Mouse (Mus musculus) CD4-positive helper T cell, adult 2 months (primary cell): ENCODE data around the gene Ucp2.
"Not testable (repeated sequence)": the region's sequence is repeated elsewhere in the genome, so short reads cannot be mapped to it uniquely, and the experiment has no call there.

Experiments
- DNase-seq: peaks from one replicate; pipeline ENCODE4 v3.0.0-alpha.2; 2012; ENCODE audit warnings: low read depth, missing footprints, low spot score

Ucp2 gene

GRCm38 (mm10) chr7:100479823-100480164, 13.3 kb upstream of the Ucp2 start:
- no peak for DNase-seq

DNA sequence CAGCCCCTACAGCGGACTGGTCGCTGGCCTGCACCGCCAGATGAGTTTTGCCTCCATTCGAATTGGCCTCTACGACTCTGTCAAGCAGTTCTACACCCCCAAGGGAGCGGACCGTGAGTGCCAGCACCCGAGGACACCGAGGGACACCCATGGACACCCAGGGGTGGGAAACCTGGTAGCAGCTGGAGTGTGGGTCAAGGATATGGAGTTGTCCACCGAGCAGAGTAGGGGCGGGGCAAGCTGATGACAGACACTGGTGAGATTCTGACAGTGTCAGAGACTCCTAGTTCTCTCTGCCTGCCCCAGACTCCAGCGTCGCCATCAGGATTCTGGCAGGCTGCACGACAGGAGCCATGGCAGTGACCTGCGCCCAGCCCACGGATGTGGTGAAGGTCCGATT, 13.0 kb upstream of the Ucp2 start:
- no peak for DNase-seq

- DNase-seq: not testable (repeated sequence)
Measured at GRCm38 (mm10) chr7:100482046-100482445, 11.1 kb upstream of the Ucp2 start.

- no peak for DNase-seq
Measured at GRCm38 (mm10) chr7:100484493-100484892, 8.6 kb upstream of the Ucp2 start.

- DNase-seq: no peak
Measured at GRCm38 (mm10) chr7:100487301-100487700, 5.8 kb upstream of the Ucp2 start.

- DNase-seq: no peak
Measured at GRCm38 (mm10) chr7:100488474-100489048, 4.6 kb upstream of the Ucp2 start.

GRCm38 (mm10) chr7:100492391-100493116, 583 bp upstream of the Ucp2 start:
- DNase-seq: peak; percentile 63

DNA sequence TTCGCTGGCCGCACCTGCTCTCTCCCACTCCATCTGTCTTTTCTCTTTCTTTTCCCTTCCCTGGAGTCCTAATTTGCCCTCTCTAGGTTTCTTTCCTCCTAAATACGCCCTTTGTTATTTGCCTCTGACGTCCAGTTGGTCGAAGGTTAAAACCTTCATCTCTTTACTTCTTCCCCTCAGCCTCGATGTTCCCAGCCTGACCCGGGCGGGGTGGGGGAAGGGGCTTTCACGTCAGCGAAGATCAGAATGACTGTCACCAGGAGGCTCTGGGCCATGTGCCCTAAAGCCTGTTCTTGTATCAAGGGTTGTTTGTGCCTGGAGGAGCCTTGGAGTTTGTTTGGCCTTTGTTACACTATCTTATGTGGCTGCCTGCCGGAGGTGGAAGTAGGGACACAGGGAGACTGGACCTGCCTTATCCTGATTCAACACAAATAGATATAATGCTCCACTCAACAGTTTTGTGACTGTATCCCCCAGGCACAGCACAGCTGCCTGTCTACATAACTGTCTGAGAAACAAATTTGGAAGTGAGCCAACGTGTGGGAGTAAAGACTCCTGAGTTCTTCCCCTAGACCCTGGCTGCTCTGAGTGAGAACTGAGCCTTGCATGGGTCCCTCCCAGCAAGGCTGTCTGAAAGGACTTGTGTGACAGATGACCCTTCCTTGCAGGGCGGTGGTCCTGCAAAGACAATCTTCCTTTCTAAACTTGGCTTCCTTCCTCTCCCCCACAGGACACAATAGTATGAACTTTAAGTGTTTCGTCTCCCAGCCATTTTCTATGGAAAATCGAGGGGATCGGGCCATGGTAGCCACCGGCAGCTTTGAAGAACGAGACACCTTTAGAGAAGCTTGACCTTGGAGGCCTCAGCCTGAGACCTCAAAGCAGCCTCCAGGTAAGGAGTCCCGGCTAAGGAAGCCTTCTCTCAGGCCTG, 612 bp downstream of the Ucp2 start:
- peak; percentile 83 for DNase-seq

GRCm38 (mm10) chr7:100494415-100494831, 1.3 kb downstream of the Ucp2 start:
- DNase-seq: peak; percentile 74

GRCm38 (mm10) chr7:100495042-100495441, 1.9 kb downstream of the Ucp2 start:
- no peak for DNase-seq

- peak; percentile 96 for DNase-seq
Measured at GRCm38 (mm10) chr7:100495581-100496251, 2.6 kb downstream of the Ucp2 start.

DNA sequence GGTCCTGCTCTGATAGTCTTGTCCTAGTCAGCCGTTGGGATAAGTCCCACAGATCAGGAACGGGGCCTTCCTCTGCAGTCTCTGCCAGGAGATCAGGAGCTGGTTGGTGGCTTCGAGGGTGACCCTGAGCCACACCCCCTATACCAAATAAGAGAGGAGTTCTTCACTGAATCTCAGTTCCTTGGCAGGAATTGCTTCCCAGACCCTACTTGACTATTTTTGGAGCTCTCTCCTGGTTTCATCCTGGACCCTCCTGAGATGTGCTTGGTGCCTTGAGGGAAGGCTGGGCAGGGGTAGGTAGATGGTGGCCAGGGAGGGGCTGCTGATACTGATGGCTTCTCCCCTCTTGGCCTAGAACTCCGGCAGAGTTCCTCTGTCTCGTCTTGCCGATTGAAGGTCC, 3.2 kb downstream of the Ucp2 start:
- no peak for DNase-seq

DNA sequence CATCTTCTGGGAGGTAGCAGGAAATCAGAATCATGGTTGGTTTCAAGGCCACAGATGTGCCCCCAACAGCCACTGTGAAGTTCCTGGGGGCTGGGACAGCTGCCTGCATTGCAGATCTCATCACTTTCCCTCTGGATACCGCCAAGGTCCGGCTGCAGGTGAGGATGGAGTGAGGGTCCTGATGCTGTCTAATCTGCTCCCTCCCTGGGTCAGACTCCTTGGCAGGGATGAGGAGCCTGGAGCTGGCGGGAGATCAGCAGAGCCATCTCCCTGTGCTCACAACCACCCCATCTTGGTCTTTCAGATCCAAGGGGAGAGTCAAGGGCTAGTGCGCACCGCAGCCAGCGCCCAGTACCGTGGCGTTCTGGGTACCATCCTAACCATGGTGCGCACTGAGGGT, 3.7 kb downstream of the Ucp2 start:
- DNase-seq: no peak

GRCm38 (mm10) chr7:100497402-100497801, 4.3 kb downstream of the Ucp2 start:
- DNase-seq: no peak

DNA sequence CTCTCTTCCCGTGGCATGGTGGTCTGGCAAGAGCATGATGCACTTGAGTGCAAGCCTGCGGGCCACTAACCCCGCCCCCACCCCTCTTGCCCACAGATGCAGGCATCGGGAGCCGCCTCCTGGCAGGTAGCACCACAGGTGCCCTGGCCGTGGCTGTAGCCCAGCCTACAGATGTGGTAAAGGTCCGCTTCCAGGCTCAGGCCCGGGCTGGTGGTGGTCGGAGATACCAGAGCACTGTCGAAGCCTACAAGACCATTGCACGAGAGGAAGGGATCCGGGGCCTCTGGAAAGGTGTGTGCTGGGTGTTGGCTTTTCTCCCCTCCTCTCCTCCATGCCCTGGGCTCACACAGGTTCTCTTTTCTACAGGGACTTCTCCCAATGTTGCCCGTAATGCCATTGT, 4.8 kb downstream of the Ucp2 start:
- DNase-seq: no peak

DNA sequence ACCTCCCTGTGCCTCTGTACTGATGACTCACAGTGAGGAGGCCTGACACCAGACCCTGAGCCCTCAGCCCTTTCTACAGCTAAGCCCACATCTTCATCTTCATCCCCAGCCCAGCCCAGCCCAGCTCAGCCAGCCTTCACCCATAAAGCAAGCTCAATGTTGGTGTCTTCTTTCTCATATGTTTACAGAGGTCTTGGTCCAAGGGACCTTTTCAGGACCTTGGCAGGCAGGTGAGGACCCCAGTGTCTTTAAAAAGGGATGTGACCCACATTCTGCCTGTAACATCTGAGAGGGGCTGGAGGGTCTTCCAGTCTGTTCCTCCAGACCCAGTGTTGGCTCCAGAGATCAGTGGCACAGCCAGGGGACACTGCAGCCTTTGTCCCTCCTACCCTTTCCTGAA, 6.3 kb downstream of the Ucp2 start:
- no peak for DNase-seq

DNA sequence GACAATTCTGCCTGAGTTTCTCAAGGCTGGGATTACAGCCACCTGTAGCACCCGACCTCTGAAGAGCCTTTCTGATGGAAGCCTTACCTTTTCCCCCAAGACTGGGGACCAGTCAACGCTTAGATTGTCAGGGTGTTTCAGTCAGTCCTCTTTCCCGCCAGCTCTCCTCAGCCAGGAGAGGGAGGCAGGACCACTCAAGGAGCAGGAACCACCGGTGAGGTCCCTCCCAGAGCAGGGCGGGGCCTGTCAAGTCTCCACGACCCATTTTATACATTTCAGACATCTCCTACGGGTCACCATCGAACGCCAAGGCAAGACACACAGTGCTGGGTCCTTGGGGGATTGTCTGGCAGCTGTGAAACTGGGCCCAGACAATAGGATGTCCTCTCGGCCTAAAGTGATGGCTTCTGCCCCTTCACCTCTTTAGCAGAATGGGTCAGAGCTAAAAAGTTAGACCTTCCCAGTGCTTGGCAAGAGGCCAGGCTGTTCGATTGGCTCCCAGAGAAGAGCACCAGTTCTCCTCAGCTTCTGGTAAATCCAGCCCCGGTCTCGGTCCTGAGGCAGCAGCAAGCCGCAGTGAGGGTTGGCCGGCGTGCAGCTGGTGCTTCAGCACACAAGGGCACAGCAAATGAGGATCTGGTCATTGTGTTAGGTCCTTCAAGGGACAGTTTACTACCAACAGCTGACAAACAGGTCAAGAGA, 7.3 kb downstream of the Ucp2 start:
- peak; percentile 31 for DNase-seq

DNA sequence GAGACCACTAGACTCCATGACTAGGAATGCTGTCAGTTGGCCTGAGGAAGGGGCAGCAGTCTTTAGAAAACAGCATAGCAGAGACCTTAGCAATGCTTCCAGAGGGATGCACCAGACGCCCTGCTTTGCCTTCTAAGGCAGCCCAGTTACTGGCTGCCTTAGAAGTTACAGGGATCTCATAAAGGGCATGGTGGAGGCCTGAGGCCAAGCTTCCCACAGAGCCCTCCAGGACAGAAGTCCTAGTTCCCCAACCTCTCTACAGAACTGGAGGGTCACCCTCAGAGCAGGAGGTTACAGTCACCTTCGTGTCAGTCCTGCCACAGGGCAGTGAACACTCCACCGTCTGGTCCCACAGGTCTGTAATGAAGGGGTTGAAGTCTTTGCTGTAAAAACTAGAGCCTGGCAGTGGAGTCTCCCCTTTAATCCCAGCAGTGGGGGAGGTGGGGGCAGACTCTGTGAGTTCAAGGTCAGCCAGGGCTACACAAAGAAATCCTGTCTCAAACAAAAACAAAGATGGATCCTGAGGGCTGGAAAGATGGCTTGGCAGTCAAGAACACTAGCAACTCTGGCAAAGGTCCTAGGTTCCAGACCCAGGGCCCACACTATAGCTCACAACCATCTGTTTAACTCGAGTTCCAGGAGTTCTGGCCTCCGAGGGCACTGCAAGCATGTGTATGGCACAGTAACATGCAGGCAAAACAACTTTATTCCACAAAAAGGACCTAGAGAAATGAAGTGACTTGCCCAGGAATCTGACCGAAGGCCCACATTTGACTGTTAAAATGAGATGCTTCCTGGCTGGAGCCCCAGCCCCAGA, 8.1 kb downstream of the Ucp2 start:
- no peak for DNase-seq

DNA sequence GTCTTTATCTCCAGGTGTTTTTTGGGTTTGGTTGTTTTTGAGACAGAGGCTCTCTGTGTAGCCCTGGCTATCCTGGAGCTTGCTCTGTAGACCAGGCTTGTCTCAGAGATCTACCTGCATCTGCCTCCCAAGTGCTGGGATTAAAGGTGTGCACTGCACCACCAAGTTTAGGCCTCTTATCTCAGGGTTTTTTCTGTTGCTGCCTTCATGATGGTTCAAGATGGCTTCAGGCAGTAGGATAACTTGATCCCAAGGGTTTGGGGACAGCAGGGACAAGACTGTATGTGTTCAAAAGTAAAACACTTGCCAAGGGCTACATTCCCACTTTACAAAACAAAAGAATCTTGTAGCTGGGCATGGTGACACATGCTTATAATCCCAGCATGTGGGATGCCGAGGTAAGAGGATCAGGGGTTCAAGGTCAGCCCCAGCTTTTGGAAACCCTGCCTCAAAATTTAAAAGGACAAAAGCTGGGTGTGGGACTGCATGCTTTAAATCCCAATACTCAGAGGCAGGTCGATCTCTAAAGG, 8.8 kb downstream of the Ucp2 start:
- no peak for DNase-seq

- DNase-seq: peak; percentile 36
Measured at GRCm38 (mm10) chr7:100502374-100502922, 9.3 kb downstream of the Ucp2 start.
